Mouse (Mus musculus) thymus, adult 2 months (tissue): ENCODE results near the gene Akap10. TPM values are rescaled to one million over a fixed set of nuclear protein-coding genes. Genes with fewer than 3 reads are reported as not detected.

ENCODE experiments used
- DNase-seq: peaks from one replicate; pipeline ENCODE4 v3.0.0; 2021
- H3K27ac ChIP-seq: fragments of 200-500 bp; 2 replicates; pipeline ENCODE4 v1.5.1; 2012; ENCODE audit warnings: low read length, control low read depth; ENCODE audit not compliant: control insufficient read depth, insufficient read depth
- H3K27me3 ChIP-seq: fragments of 200-500 bp; 2 replicates; pipeline ENCODE4 v1.6.1; 2012; ENCODE audit warnings: mild to moderate bottlenecking, low read length, moderate library complexity, mixed read lengths; ENCODE audit not compliant: control insufficient read depth, insufficient read depth
- H3K36me3 ChIP-seq: fragments of 200-500 bp; 2 replicates; pipeline ENCODE4 v1.6.1; 2012; ENCODE audit warnings: mild to moderate bottlenecking, low read length, moderate library complexity; ENCODE audit not compliant: control insufficient read depth, insufficient read depth
- H3K4me1 ChIP-seq: fragments of 200-500 bp; replicated peaks from 2 replicates; pipeline ENCODE4 v1.6.1; 2012; ENCODE audit warnings: low read length; ENCODE audit not compliant: control insufficient read depth, insufficient read depth
- H3K4me3 ChIP-seq: fragments of 200-500 bp; 2 replicates; pipeline ENCODE4 v1.5.1; 2012; ENCODE audit warnings: mild to moderate bottlenecking, low read length, control low read depth, moderate library complexity; ENCODE audit not compliant: control insufficient read depth, insufficient read depth
- CTCF ChIP-seq: fragments of 200-500 bp; IDR thresholded peaks from 2 replicates; pipeline ENCODE4 v1.5.1; 2012; ENCODE audit warnings: mild to moderate bottlenecking, control low read depth, low read length, moderate library complexity, borderline replicate concordance; ENCODE audit not compliant: control insufficient read depth, poor library complexity, insufficient read depth; ENCODE audit errors: extremely low read depth
- POLR2A ChIP-seq: fragments of 200-500 bp; IDR thresholded peaks from 2 replicates; pipeline ENCODE4 v1.6.1; 2012; ENCODE audit warnings: mild to moderate bottlenecking, low read length, control low read depth, moderate library complexity; ENCODE audit not compliant: control insufficient read depth, poor library complexity, insufficient read depth; ENCODE audit errors: extremely low read depth
- WGBS: fragments of 180-500 bp; shearing (Covaris S2); methylation state at CpG from one replicate; pipeline ENCODE4 v1.1.7; 2018; 5-methylcytosine and 5-hydroxymethylcytosine counted together
- polyA plus RNA-seq: library from polyadenylated mRNA; depleted of rRNA; stranded (reverse); fragments of >200 nt; gene quantifications from 2 replicates; pipeline ENCODE4 v1.2.3, GENCODE M21; 2012; rRNA removed

Gene Akap10
- 22.2 and 23.9 TPM in 2 replicates for polyA plus RNA-seq

DNA sequence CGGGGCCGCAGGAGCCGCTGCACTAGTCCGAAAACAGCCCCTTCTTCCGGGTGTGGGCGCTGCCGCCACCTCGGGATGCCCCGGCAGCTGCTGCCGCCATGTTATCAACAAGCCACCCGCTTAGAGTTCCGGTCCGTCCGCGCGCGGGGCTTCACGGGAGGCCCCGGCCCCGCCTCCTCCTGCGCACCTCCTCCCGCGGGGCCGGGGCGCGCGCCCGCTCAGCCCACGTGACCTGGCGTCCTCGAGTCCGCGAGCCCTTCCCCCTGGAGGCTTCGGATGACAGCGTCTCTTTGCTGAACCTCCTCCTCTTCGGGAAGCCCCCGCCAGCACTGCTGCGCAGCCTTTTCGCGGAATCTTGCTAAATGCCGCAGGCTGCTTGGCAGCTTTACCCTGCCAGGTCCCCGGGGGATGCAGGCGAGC, at the start of gene Akap10:
Gene Akap10, minus strand, starts transcription at position 155 of the 420 bp plus-strand sequence.
- Histone ChIP-seq H3K4me1 (peaks cover 4% of the 10 kb centered on the region), H3K4me3 (peak within 1 kb of the TSS; percentile 87), H3K36me3 (no peaks in the 10 kb centered on the region), H3K27me3 (no peaks in the 10 kb centered on the region), H3K27ac (peak within 1 kb of the TSS; percentile 81)
- DNase-seq, result peak; percentile 93
- peak; percentile 80 for TF ChIP-seq POLR2A
- peak; percentile 30; the same call in 1 of the 2 replicates for TF ChIP-seq CTCF
- WGBS, result 1% methylated on average over 43 of the region's 43 CpGs

DNA sequence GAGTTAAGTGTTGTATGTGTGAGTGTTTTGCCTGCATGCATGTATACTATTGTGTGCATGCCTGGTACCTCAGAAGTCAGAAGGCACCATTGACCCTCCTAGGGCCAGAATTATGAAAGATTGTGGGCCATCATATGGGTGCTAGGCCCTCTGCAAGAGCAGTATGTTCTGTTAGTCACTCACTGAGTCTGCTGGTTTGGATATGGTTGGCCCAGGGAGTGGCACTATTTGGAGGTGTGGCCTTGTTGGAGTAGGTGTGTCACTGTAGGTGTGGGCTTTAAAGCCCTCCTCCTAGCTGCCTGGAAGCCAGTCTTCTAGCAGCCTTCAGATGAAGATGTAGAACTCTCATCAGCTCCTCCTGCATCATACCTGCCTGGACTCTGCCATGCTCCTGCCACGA, 45.7 kb upstream of the Akap10 start:
- Histone ChIP-seq H3K4me3 (no peak overlapping the region), H3K27ac (no peak overlapping the region), H3K27me3 (no peaks in the 10 kb centered on the region), H3K4me1 (no peaks in the 10 kb centered on the region), H3K36me3 (no peaks in the 10 kb centered on the region)
- TF ChIP-seq CTCF (no peak), POLR2A (no peak)
- no peak for DNase-seq
- 86% methylated on average over 1 of the region's 1 CpGs for WGBS

DNA sequence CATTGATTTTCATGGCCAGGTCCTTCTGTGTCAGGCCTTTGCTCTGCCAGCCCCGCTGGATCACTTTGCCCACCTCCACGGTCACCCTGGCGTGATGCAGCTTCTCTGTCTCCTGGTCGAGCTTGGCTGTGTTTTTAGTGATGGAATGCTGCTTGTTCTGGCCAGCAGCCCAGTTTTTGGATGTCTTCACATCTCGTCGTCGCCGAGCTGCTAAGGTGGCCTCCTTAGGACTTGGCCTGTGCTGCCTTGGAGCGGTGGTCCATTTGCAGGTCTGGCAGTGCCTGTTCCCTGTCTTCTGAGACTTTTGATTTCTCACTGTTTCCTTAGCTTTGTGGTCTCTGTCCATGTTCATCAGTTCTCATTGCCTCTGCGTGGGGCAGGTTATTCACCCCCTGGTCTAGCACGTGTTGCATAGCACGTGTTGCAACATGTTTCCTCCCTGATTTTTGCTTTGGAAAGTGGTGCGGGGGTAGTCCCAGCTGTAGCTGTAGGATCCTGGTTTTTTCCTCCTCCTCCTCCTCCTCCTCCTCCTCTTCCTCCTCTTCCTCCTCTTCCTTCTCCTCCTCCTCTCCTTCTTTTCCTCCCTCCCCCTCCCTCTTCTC, 44.2 kb upstream of the Akap10 start:
- Histone ChIP-seq H3K36me3 (no peaks in the 10 kb centered on the region), H3K4me3 (no peak overlapping the region), H3K27me3 (no peaks in the 10 kb centered on the region), H3K4me1 (no peaks in the 10 kb centered on the region), H3K27ac (no peak overlapping the region)
- WGBS, result 88% methylated on average over 13 of the region's 13 CpGs
- no peak for DNase-seq
- TF ChIP-seq POLR2A, result no peak
- TF ChIP-seq CTCF, result no peak

DNA sequence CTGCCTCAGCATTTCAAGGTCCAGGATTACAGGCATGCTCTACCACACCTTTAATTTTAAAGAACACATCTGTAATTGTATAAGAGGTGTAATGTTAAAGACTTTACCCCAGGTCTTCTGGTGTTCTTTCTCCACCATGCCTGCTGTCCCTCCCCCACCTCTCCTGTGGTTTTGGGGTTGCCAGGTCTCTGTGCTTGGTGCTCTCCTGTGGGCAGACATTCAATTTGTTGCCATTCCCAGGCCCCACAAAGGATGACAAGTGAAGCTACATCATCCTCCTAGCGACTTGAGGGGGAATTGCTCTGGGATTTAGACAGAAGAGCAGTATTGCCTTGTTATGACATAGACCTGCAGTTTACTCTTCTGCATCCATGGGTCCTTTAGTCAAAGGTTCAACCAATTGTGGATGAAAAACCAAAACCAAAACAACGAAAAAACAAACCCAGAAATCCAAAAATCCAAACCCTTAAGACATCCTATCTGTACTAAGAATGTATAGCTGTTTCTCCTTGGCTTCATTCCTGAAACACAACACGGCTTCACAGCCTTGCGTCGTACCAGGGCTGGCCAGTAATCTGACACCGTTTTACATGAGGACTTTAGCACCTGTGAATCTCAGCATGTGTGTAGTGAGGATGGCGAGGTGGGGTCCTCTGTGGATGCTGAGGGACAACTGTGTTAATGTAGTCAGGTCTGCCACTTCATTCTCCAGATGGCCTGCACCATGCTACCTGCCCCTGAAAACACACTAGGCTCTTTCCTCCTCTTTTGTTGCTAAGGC, 41.6 kb upstream of the Akap10 start:
- no peaks in the 10 kb centered on the region for H3K36me3 ChIP-seq
- H3K27me3 ChIP-seq, result no peaks in the 10 kb centered on the region
- no peak for DNase-seq
- no peak overlapping the region for H3K27ac ChIP-seq
- H3K4me1 ChIP-seq, result no peaks in the 10 kb centered on the region
- TF ChIP-seq POLR2A (no peak), CTCF (no peak)
- H3K4me3 ChIP-seq, result no peak overlapping the region
- WGBS, result 79% methylated on average over 7 of the region's 7 CpGs

DNA sequence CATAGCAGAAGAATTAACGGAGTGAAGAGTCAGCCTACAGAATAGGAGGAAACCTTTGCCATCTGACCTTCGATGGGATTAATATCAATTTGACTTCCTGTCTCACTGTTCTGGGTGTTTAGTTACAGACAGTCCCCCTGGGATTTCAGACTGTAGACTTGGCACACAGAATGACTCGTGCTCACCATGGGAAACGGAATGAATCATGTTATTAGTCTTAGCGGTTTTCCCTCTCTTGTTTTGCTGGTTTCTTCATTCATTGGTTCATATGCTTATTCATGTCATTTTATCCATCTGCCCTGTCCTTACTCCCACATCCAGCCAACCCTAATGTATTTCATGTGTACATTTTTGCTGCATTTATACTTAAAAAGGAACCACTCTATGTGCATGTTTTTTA, 40.8 kb upstream of the Akap10 start:
- Histone ChIP-seq H3K27ac (no peak overlapping the region), H3K36me3 (no peaks in the 10 kb centered on the region), H3K4me1 (no peaks in the 10 kb centered on the region), H3K4me3 (no peak overlapping the region), H3K27me3 (no peaks in the 10 kb centered on the region)
- DNase-seq, result no peak
- no peak for TF ChIP-seq POLR2A
- TF ChIP-seq CTCF, result no peak
- WGBS, result 74% methylated on average over 5 of the region's 5 CpGs

DNA sequence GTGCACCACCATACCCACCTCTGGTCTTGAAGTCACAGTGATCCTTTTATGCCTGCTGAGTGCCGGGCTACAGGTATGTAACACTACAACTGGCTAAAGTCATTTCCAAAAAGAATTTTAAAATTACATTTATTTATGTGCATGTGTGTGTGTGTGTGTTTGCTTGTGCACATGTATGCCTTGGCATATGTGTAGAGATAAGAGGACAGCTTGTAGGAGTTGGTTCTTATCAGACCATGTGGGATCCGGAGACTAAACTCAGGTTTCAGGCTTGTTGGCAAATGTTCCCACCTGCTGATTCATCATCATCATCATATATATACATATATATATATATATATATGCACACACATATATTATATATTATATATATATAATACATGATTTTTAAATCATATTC, 38.8 kb upstream of the Akap10 start:
- Histone ChIP-seq H3K4me3 (no peak overlapping the region), H3K36me3 (no peaks in the 10 kb centered on the region), H3K27ac (no peak overlapping the region), H3K27me3 (no peaks in the 10 kb centered on the region), H3K4me1 (no peaks in the 10 kb centered on the region)
- DNase-seq, result no peak
- WGBS, result 97% methylated on average over 2 of the region's 2 CpGs
- no peak for TF ChIP-seq CTCF
- no peak for TF ChIP-seq POLR2A

- Histone ChIP-seq H3K27me3 (no peaks in the 10 kb centered on the region), H3K4me3 (no peak overlapping the region), H3K36me3 (no peaks in the 10 kb centered on the region), H3K27ac (no peak overlapping the region), H3K4me1 (no peaks in the 10 kb centered on the region)
- WGBS, result 82% methylated on average over 8 of the region's 8 CpGs
- TF ChIP-seq POLR2A, result no peak
- no peak for TF ChIP-seq CTCF
- DNase-seq, result no peak
These were observed 37.0 kb upstream of the Akap10 start for GRCm38 (mm10) chr11:61967034-61967433.
